Mouse (Mus musculus): ENCODE results near the gene Fhl3. TPM values are rescaled to one million over a fixed set of nuclear protein-coding genes. Genes with fewer than 3 reads are reported as not detected.

Fhl3 gene
- total and polyA plus RNA-seq, 2 experiments from 2014 or later, result 2.0 to 6.9 TPM

- no peak for ATAC-seq (ENCODE audit: low FRiP score)
- Histone ChIP-seq H3K4me3 (ENCODE audit: low read depth, low read length) (no peak overlapping the region), H3K9ac (replicated peaks; ENCODE audit: low read length, poor library complexity, severe bottlenecking) (no peak overlapping the region), H3K27ac (ENCODE audit: low read depth, low read length) (no peak overlapping the region), H3K27me3 (ENCODE audit: insufficient read depth, low read length) (peaks cover 7% of the 10 kb centered on the region), H3K4me1 (ENCODE audit: insufficient read depth, low read length) (peaks cover 17% of the 10 kb centered on the region; the same call in 1 of the 2 replicates), H3K9me3 (ENCODE audit: low read length) (no peaks in the 10 kb centered on the region), H3K4me2 (ENCODE audit: low read depth, low read length, poor library complexity, severe bottlenecking) (no peak overlapping the region), H3K36me3 (ENCODE audit: insufficient read depth, low read length) (no peaks in the 10 kb centered on the region)
- DNase-seq (ENCODE audit: low spot score), result no peak
- WGBS, result 33% methylated on average over 14 of the region's 14 CpGs
- no peak for TF ChIP-seq CTCF (IDR thresholded peaks at IDR 0.05)
Observed at GRCm38 (mm10) chr4:124667476-124668033, 32.9 kb upstream of the Fhl3 start.

DNA sequence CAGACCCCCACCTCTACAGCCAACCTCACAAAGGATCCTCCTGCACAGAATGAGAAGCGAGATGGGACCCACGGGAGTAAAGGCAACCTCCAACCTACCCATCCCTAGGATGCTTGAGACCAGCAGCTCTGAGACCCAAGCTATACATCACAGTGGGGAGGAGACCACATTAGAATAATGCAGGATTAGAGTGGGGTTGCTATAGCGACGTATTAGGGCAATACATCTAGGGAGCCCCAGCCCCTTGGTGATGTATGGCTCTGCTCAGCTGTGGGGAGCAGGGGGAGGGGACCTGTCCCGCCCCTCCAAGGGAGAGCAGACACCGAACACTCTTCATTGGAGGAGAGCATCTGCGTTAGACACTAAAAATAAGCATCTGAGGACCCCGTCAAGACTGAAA is 32.4 kb upstream of the Fhl3 start:
- H3K9me3 ChIP-seq (ENCODE audit: low read length), result no peaks in the 10 kb centered on the region
- no peak overlapping the region for H3K27ac ChIP-seq (ENCODE audit: low read depth, low read length)
- H3K4me2 ChIP-seq (ENCODE audit: low read depth, low read length, poor library complexity, severe bottlenecking), result no peak overlapping the region
- H3K4me1 ChIP-seq (ENCODE audit: insufficient read depth, low read length), result peaks cover 23% of the 10 kb centered on the region; the same call in 1 of the 2 replicates
- H3K27me3 ChIP-seq (ENCODE audit: insufficient read depth, low read length), result peaks cover 7% of the 10 kb centered on the region
- 15% methylated on average over 8 of the region's 8 CpGs for WGBS
- H3K4me3 ChIP-seq (ENCODE audit: low read depth, low read length), result no peak overlapping the region
- no peaks in the 10 kb centered on the region for H3K36me3 ChIP-seq (ENCODE audit: insufficient read depth, low read length)
- no peak for TF ChIP-seq CTCF (IDR thresholded peaks at IDR 0.05)
- DNase-seq (ENCODE audit: low spot score), result no peak
- ATAC-seq (ENCODE audit: low FRiP score), result no peak
- no peak overlapping the region for H3K9ac ChIP-seq (replicated peaks; ENCODE audit: low read length, poor library complexity, severe bottlenecking)

DNA sequence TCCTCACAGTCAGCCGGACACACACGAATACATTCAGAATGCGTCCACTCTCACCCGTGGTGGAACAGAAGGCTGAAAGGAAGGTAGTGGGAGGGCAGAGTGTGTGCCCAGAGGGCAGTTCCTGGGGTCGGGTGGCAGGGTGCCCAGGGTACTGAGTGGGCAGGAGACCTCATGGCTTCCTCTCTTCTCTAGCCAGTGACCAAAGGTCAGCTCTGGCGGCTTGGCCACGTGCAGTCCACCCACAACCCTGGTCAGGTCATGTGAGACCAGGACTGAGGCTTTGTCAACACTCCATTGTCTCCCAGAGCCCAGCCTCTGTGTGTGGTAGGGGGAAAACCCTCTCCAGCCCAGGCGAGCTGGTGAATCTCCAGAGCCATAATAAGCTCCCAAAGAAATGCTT is 30.3 kb upstream of the Fhl3 start:
- Histone ChIP-seq H3K9me3 (ENCODE audit: low read length) (no peaks in the 10 kb centered on the region), H3K4me3 (ENCODE audit: low read depth, low read length) (no peak overlapping the region), H3K4me1 (ENCODE audit: insufficient read depth, low read length) (peaks cover 30% of the 10 kb centered on the region; the same call in 1 of the 2 replicates), H3K9ac (replicated peaks; ENCODE audit: low read length, poor library complexity, severe bottlenecking) (no peak overlapping the region), H3K27ac (ENCODE audit: low read depth, low read length) (no peak overlapping the region), H3K4me2 (ENCODE audit: low read depth, low read length, poor library complexity, severe bottlenecking) (no peak overlapping the region), H3K36me3 (ENCODE audit: insufficient read depth, low read length) (no peaks in the 10 kb centered on the region), H3K27me3 (ENCODE audit: insufficient read depth, low read length) (peaks cover 7% of the 10 kb centered on the region)
- ATAC-seq (ENCODE audit: low FRiP score), result no peak
- no peak for TF ChIP-seq CTCF (IDR thresholded peaks at IDR 0.05)
- DNase-seq (ENCODE audit: low spot score), result no peak
- 68% methylated on average over 8 of the region's 8 CpGs for WGBS

DNA sequence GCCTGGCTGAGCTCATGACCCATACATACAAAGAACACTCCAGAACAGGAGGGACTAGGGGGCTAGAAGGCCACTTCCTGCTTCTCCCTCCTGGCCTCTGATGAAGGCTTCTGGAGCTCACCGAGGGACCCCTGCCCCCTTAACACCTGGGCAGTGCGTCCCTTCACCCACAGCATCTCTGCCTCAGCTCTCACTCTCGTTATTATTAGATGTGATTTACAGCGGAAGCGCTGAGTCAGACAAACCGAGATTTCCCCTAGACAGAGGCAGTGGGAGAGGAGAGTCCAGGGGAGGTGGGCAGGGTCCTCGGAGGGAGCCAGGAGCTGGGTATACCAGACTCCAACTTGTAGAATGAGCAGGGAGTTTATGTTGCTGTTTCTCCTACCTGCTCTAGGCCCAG is 28.9 kb upstream of the Fhl3 start:
- peaks cover 30% of the 10 kb centered on the region; the same call in 1 of the 2 replicates for H3K4me1 ChIP-seq (ENCODE audit: insufficient read depth, low read length)
- H3K36me3 ChIP-seq (ENCODE audit: insufficient read depth, low read length), result no peaks in the 10 kb centered on the region
- TF ChIP-seq CTCF (IDR thresholded peaks at IDR 0.05), result no peak
- 44% methylated on average over 7 of the region's 7 CpGs for WGBS
- peak overlapping the region; percentile 38; the same call in 1 of the 2 replicates for H3K27ac ChIP-seq (ENCODE audit: low read depth, low read length)
- no peak overlapping the region for H3K9ac ChIP-seq (replicated peaks; ENCODE audit: low read length, poor library complexity, severe bottlenecking)
- H3K9me3 ChIP-seq (ENCODE audit: low read length), result no peaks in the 10 kb centered on the region
- no peak overlapping the region for H3K4me3 ChIP-seq (ENCODE audit: low read depth, low read length)
- DNase-seq (ENCODE audit: low spot score) (no peak), ATAC-seq (ENCODE audit: low FRiP score) (no peak)
- no peak overlapping the region for H3K4me2 ChIP-seq (ENCODE audit: low read depth, low read length, poor library complexity, severe bottlenecking)
- peaks cover 3% of the 10 kb centered on the region; the same call in 1 of the 2 replicates for H3K27me3 ChIP-seq (ENCODE audit: insufficient read depth, low read length)

DNA sequence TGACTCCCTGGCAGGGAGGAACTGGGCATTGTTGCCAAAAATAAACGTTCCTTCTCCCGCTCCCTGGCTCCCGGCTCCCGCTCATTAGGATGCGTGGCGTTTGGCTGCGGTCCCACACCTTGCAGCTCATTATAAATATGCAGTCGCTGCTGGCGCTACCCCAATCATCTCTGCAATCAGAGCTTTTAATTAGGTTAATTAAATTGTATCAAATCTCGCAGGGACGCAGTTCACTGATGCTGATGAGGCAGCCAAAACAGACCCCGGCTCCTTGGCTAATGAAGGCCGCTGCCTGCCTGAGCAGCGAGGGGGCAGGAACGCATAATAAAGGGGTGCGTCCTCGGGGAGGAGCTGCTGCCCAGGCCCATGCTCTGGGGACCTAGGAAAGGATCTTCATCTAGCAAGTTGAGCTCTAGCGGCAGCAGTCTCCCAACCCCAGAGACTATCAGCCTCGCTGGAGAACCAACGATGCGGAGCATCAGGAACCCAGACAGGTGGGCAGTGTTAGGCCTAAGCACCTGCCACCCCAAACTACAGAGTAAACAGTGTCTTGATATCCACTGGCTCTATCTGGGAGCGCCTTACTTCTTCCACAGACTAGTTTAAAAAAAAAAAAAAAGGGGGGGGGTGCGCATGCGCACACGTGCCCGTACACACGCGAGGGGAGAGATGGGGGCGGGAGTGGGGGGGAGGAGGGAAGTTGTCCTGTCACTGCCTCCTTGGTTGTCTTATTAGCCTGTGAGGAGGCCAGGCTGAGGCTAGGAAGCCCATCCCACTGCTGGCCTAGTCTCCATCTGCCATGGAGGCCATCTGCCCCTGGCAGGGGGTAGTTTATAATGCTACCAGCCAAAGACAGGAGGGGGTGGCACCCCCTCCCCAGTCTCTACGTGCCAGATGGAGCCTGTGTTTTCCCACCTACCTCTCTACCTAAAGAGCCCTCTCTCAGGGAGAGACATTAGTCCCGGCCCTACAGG is 27.9 kb upstream of the Fhl3 start:
- Histone ChIP-seq H3K4me2 (ENCODE audit: low read depth, low read length, poor library complexity, severe bottlenecking) (peak overlapping the region; percentile 52), H3K9ac (replicated peaks; ENCODE audit: low read length, poor library complexity, severe bottlenecking) (peak overlapping the region; percentile 24; the same call in 1 of the 2 replicates), H3K27me3 (ENCODE audit: insufficient read depth, low read length) (no peaks in the 10 kb centered on the region), H3K4me3 (ENCODE audit: low read depth, low read length) (peak overlapping the region; percentile 20; the same call in 1 of the 2 replicates), H3K9me3 (ENCODE audit: low read length) (no peaks in the 10 kb centered on the region), H3K36me3 (ENCODE audit: insufficient read depth, low read length) (peaks cover 2% of the 10 kb centered on the region), H3K27ac (ENCODE audit: low read depth, low read length) (0 out of 2 replicates have a peak overlapping the region, but pooled peaks have one; percentile 38), H3K4me1 (ENCODE audit: insufficient read depth, low read length) (peaks cover 30% of the 10 kb centered on the region; the same call in 1 of the 2 replicates)
- peak; percentile 45 for TF ChIP-seq CTCF (IDR thresholded peaks at IDR 0.05)
- WGBS, result 3% methylated on average over 30 of the region's 31 CpGs
- DNase-seq (ENCODE audit: low spot score), result peak; percentile 88
- ATAC-seq (ENCODE audit: low FRiP score), result peak; percentile 32; the same call in 1 of the 2 replicates

All from midbrain, postnatal 0 days (tissue).